Mouse (Mus musculus) erythroid progenitor cell, adult 5-6 weeks (primary cell): ENCODE data around the gene Myo1f. TPM values are rescaled to one million over a fixed set of nuclear protein-coding genes. Genes with fewer than 3 reads are reported as not detected.
A peak's percentile ranks its signal among the peaks of the same experiment; 100 is the strongest.
"Not testable (repeated sequence)": the region's sequence is repeated elsewhere in the genome, so short reads cannot be mapped to it uniquely, and the experiment has no call there.

ENCODE experiments used
- ATAC-seq: replicated peaks from 2 replicates; pipeline ENCODE4 v1.8.0; 2016; ENCODE audit warnings: moderate number of reproducible peaks, mild to moderate bottlenecking, moderate TSS enrichment, inconsistent platforms; ENCODE audit not compliant: poor library complexity, low FRiP score, severe bottlenecking
- total RNA-seq, 2 experiments: library from RNA; stranded (forward) in 1 of 2; stranded (reverse) in 1 of 2; fragments of 150-400 nt in 1 of 2; fragments of 186-747, 209-891 nt in 1 of 2; gene quantifications; 2 replicates each; pipeline versions ENCODE4 v1.2.3 to v1.2.4; 2015 to 2017; ENCODE audit warnings: low replicate concordance in 2 of 2

Myo1f gene
- total RNA-seq, 2 experiments from 2014 or later = 21.4 to 36.5 TPM

GRCm38 (mm10) chr17:33564599-33564998 is 9.1 kb downstream of the Myo1f start:
- no peak for ATAC-seq

DNA sequence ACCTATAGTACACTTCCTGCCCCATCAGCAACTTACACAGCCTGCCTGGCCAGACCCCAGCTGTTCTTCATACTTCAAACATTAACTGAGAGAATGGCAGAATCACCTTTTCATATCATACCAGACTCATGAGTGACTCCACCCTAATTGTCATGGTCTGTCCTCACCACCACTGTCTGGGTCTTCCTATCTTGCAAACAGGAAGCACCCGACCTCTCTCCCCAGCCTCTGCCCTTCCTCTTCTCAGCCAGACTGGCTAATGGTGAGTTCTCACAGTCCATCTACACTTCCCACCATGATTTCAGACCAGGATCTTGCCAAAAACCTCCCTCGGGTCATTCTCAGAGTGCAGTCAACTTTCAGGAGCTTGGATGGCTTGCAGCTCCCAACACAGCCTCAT is 10.7 kb downstream of the Myo1f start:
- no peak for ATAC-seq

DNA sequence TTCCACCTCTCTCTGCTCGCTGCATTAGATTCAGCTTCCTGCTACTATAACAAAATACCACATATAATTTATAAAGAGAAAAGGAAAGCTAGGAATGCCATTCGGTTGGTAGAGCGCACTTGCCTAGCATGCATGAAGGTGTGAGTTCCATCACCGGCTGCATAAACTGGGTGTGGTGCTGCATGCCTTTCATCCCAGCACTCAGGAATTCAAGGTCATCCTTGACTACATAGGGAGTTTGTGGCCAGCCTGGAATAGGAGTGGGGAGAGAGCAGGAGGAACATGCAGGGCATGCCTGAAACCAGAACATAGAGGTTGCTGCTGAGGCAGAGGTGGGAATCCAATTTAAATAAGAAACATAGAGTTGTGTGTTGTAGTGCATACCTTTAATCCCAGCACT is 28.6 kb downstream of the Myo1f start:
- no peak for ATAC-seq

GRCm38 (mm10) chr17:33586011-33586410 is 30.5 kb downstream of the Myo1f start:
- no peak for ATAC-seq

DNA sequence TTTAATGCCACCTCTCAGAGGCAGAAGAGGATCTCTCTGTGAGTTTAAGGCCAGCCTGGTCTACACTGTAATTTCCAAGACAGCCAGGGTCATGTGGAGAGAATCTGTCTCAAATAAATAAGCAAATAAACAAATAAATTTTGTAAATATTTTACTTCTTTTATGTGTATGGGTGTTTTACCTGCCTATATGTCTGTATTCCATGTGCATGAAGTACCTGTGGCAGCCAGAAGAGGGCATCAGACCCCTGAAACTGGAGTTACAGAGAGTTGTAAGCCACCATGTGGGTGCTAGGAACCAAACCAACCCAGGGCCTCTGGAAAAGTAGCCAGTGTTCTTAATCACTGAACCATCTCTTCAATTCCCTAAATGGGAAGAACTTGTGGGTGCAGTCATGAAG is 41.8 kb downstream of the Myo1f start:
- no peak for ATAC-seq

DNA sequence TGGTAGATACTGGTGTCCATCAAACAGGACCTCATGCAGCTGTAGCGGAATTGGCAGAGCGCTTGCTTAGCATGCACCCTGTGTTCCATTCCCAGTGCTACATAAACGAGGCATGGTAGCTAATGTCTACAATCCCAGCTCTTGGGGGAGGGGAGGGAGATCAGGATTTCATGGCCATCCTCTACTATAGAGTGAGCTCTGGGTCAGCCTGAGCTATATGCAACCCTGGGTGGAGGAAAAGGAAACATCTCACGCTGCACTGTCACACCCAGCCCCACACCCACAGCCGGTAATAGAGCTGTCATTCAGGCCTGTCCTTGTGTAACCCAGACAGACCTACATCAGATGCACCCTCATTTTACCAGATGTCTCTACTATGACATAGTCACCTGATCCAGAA is 43.0 kb downstream of the Myo1f start:
- ATAC-seq = no peak

DNA sequence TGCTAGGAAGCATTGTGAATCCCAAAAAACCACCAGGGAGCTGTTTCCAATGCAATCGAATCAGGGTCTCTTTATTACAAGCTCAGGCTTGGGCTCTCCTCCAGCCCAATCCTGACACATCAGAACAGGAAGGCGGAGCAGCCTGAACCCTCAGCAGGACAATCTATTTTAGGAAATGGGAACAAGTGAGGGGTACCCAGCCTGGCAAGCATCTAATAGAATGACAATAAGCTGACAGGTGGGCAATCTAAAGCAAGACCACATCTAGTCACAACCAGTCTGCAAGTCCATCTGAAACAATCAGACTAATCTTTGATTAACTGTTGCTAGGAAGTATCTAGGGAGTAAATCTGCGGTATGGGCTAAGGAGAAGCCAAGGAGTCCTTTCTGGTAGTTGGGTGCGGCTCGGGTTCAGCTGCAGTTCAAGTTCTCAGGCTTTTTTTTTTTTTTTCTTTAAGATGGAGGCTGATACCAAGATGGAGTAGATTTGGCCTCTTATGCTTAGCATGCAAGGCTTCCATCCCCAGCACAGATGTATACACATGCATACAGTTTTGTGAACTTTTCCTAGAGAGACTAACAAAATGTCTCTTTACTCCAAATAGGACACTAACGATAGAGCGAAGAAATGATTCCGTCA is 44.4 kb downstream of the Myo1f start:
- ATAC-seq = no peak

- ATAC-seq = no peak
Measured at GRCm38 (mm10) chr17:33600831-33601230, 45.3 kb downstream of the Myo1f start.

- no peak for ATAC-seq
Measured at GRCm38 (mm10) chr17:33601947-33602346, 46.4 kb downstream of the Myo1f start.

DNA sequence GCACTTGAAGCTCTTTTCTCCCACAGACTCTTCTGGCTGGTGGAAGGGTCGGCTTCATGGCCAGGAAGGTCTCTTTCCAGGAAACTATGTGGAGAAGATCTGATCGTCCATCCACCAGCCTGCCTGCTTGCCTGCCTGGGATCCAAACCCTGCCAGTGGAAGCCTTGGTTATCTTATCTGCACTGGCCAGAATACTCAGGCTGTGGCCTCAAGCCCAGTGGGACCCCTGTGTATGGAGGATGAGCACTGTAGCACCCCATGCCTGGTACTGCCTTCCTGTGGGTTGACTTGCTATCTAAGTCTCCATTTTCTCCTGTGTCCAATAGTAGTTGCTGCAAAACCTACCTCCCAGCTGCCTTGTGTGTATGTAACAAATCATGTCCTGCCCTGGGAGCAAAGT is 51.8 kb downstream of the Myo1f start:
- ATAC-seq = no peak

DNA sequence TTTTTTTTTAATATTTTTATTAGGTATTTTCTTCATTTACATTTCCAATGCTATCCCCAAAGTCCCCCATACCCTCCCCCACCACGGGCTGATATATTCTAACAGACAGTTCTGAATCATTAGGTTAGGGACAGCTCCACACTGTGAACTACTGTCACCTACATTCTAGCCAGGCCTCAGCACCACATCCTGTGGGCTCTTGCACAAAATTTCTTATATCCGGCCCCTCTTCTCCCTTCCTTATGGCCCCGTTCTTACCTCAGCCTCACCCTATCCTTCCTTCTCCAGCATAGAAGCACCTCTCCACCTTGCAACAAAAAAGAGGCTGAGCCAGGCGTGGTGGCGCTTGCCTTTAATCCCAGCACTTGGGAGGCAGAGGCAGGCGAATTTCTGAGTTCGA is 55.0 kb downstream of the Myo1f start:
- no peak for ATAC-seq

DNA sequence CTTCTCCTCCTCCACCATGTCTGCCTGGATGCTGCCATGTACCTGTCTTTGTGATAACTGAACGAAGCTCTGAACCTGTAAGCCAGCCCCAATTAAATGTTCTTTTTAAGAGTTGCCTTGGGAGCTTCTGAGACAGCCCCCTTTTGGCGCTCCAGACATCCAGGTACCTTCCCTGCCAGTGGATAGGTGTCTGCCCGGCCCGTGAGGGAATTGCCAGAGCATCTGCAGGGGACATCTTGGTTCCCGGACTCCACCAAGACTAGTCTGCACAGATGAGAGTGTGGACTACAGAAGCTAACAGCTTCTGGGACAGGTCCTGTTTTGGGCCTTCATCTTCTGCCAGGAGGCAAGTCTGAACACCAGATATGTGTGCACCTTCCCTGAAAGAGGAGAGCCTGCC is 58.2 kb downstream of the Myo1f start:
- ATAC-seq = not testable (repeated sequence)

GRCm38 (mm10) chr17:33627281-33627680 is 71.8 kb downstream of the Myo1f start:
- no peak for ATAC-seq

- peak; percentile 95 for ATAC-seq
Measured at GRCm38 (mm10) chr17:33628621-33629486, 73.3 kb downstream of the Myo1f start, which contains the start of gene Zfp414. Gene Zfp414, plus strand, starts transcription at chr17:33629090.

DNA sequence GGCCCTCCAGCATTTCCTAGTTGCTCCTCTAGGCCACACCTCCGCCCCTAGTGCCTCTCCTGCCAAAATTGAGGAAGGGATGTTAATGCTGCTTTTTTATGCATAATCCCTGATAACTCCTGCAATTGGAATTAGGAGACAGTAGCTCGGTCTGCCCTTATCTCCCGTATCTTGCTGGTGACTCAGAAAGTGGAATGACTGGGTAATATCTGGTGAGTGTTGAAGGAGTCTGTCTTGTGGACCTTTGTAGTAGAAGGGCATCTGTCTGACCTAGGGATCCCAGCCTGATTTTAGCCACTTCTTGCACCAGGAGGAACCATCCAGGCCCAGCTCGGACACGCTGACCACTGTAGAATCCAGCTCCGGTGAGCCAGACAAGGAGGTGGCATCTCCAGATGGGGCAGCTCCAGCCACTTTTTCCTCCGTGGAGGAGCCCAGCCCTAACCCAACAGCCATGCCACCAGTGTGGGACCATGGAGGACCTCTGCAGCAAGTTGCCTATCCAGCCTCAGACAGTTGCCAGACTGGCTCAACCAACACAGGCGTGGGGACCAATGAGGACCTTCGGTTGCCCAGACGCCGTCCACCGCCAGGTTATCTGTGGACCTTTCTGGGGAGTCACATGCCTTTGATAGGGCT is 74.1 kb downstream of the Myo1f start:
- ATAC-seq = peak; percentile 72

GRCm38 (mm10) chr17:33630171-33630895 is 74.8 kb downstream of the Myo1f start:
- no peak for ATAC-seq

- ATAC-seq = no peak
Measured at GRCm38 (mm10) chr17:33631236-33631635, 75.7 kb downstream of the Myo1f start.

GRCm38 (mm10) chr17:33631796-33632195 is 76.3 kb downstream of the Myo1f start:
- ATAC-seq = no peak

- ATAC-seq = no peak
Measured at GRCm38 (mm10) chr17:33637038-33637437, 81.5 kb downstream of the Myo1f start.
